Mouse (Mus musculus) midbrain, embryonic 15.5 days (tissue): ENCODE data around the gene Tfeb. TPM values are rescaled to one million over a fixed set of nuclear protein-coding genes. Genes with fewer than 3 reads are reported as not detected.

Source experiments
- ATAC-seq: fragments of 200-750 bp; cut with Nextera tagmentation; replicated peaks from 2 replicates; pipeline ENCODE4 v1.8.0; 2017; ENCODE audit warnings: moderate TSS enrichment
- H3K27ac ChIP-seq: fragments of 300-500 bp; sonication (generic); 2 replicates; pipeline ENCODE4 v1.5.1; 2015; ENCODE audit warnings: mild to moderate bottlenecking, inconsistent platforms
- H3K27me3 ChIP-seq: fragments of 300-500 bp; sonication (generic); replicated peaks from 2 replicates; pipeline ENCODE4 v1.6.1; 2015; ENCODE audit warnings: inconsistent platforms
- H3K36me3 ChIP-seq: fragments of 300-500 bp; sonication (generic); replicated peaks from 2 replicates; pipeline ENCODE4 v1.6.1; 2015; ENCODE audit warnings: inconsistent platforms
- H3K4me1 ChIP-seq: fragments of 300-500 bp; sonication (generic); 2 replicates; pipeline ENCODE4 v1.6.1; 2015; ENCODE audit warnings: inconsistent platforms
- H3K4me2 ChIP-seq: fragments of 300-500 bp; sonication (generic); 2 replicates; pipeline ENCODE4 v1.6.1; 2015; ENCODE audit warnings: inconsistent platforms, mild to moderate bottlenecking, moderate library complexity
- H3K4me3 ChIP-seq: fragments of 300-500 bp; sonication (generic); 2 replicates; pipeline ENCODE4 v1.5.1; 2015; ENCODE audit warnings: mild to moderate bottlenecking, inconsistent platforms
- H3K9ac ChIP-seq: fragments of 300-500 bp; sonication (generic); 2 replicates; pipeline ENCODE4 v1.6.1; 2015; ENCODE audit warnings: mild to moderate bottlenecking, inconsistent platforms
- H3K9me3 ChIP-seq: fragments of 300-500 bp; sonication (generic); 2 replicates; pipeline ENCODE4 v1.6.1; 2016; ENCODE audit warnings: inconsistent platforms
- WGBS: fragments of 180-500 bp; shearing (Covaris S2); methylation state at CpG from one replicate; pipeline ENCODE4 v1.1.7; 2015; ENCODE audit warnings: mixed read lengths; 5-methylcytosine and 5-hydroxymethylcytosine counted together
- polyA plus RNA-seq: library from polyadenylated mRNA; unstranded; fragments of >200 nt; fragmentation: Nextera tagmentation; extraction: Ambion mirVana; gene quantifications from 2 replicates; pipeline ENCODE4 v1.2.1, GENCODE M21; 2015

Tfeb gene
- polyA plus RNA-seq, 1 experiment from 2014 or later = 3.2 TPM

- no peak overlapping the region for H3K4me2 ChIP-seq
- H3K4me1 ChIP-seq = no peaks in the 10 kb centered on the region
- no peaks in the 10 kb centered on the region for H3K27me3 ChIP-seq
- WGBS = 86% methylated on average over 4 of the region's 4 CpGs
- H3K27ac ChIP-seq = no peak overlapping the region
- ATAC-seq = no peak
- no peaks in the 10 kb centered on the region for H3K9me3 ChIP-seq
- no peak overlapping the region for H3K9ac ChIP-seq
- H3K36me3 ChIP-seq = no peaks in the 10 kb centered on the region
- no peak overlapping the region for H3K4me3 ChIP-seq
Observed at GRCm38 (mm10) chr17:47721183-47721582, 15.6 kb upstream of the Tfeb start.

- ATAC-seq = no peak
- no peaks in the 10 kb centered on the region for H3K4me1 ChIP-seq
- H3K9ac ChIP-seq = no peak within 1 kb of the TSS
- H3K9me3 ChIP-seq = no peaks in the 10 kb centered on the region
- H3K4me3 ChIP-seq = no peak within 1 kb of the TSS
- H3K36me3 ChIP-seq = no peaks in the 10 kb centered on the region
- no peak within 1 kb of the TSS for H3K27ac ChIP-seq
- 83% methylated on average over 11 of the region's 11 CpGs for WGBS
- no peak within 1 kb of the TSS for H3K4me2 ChIP-seq
- H3K27me3 ChIP-seq = no peaks in the 10 kb centered on the region
Observed at GRCm38 (mm10) chr17:47726566-47726965, 10.3 kb upstream of the Tfeb start, which contains the start of gene Pgc. TSS of gene Pgc (plus strand) at chr17:47726842.

GRCm38 (mm10) chr17:47730633-47731575, 5.9 kb upstream of the Tfeb start:
- Histone ChIP-seq H3K27me3 (no peaks in the 10 kb centered on the region), H3K27ac (no peak overlapping the region), H3K36me3 (no peaks in the 10 kb centered on the region), H3K4me2 (no peak overlapping the region), H3K9me3 (no peaks in the 10 kb centered on the region), H3K4me1 (no peaks in the 10 kb centered on the region), H3K9ac (no peak overlapping the region), H3K4me3 (no peak overlapping the region)
- 49% methylated on average over 24 of the region's 24 CpGs for WGBS
- no peak for ATAC-seq

GRCm38 (mm10) chr17:47735553-47736100, 1.2 kb upstream of the Tfeb start:
- Histone ChIP-seq H3K4me2 (no peak overlapping the region), H3K27ac (no peak overlapping the region), H3K27me3 (peaks cover 27% of the 10 kb centered on the region), H3K36me3 (no peaks in the 10 kb centered on the region), H3K4me3 (no peak overlapping the region), H3K9ac (no peak overlapping the region), H3K4me1 (peaks cover 28% of the 10 kb centered on the region), H3K9me3 (no peaks in the 10 kb centered on the region)
- ATAC-seq = no peak
- WGBS = 77% methylated on average over 14 of the region's 14 CpGs

- peaks cover 27% of the 10 kb centered on the region for H3K27me3 ChIP-seq
- no peak overlapping the region for H3K27ac ChIP-seq
- H3K4me3 ChIP-seq = peak overlapping the region; percentile 56
- H3K9me3 ChIP-seq = no peaks in the 10 kb centered on the region
- H3K4me1 ChIP-seq = peaks cover 28% of the 10 kb centered on the region
- H3K4me2 ChIP-seq = peak overlapping the region; percentile 91
- no peaks in the 10 kb centered on the region for H3K36me3 ChIP-seq
- peak; percentile 79 for ATAC-seq
- peak overlapping the region; percentile 46 for H3K9ac ChIP-seq
- WGBS = 0% methylated on average over 29 of the region's 60 CpGs
Observed at GRCm38 (mm10) chr17:47737271-47738065, 638 bp downstream of the Tfeb start.

- peak; percentile 22 for ATAC-seq
- peak overlapping the region; percentile 46 for H3K9ac ChIP-seq
- under 1% methylated on average over 60 of the region's 61 CpGs for WGBS
Observed at GRCm38 (mm10) chr17:47738066-47738878, 1.4 kb downstream of the Tfeb start.

GRCm38 (mm10) chr17:47738879-47739798, 2.3 kb downstream of the Tfeb start:
- Histone ChIP-seq H3K36me3 (no peaks in the 10 kb centered on the region), H3K27me3 (peaks cover 27% of the 10 kb centered on the region), H3K9ac (no peak overlapping the region), H3K27ac (no peak overlapping the region), H3K4me2 (peak overlapping the region; percentile 91), H3K4me3 (peak overlapping the region; percentile 56), H3K9me3 (no peaks in the 10 kb centered on the region), H3K4me1 (peaks cover 28% of the 10 kb centered on the region)
- no peak for ATAC-seq
- 8% methylated on average over 20 of the region's 20 CpGs for WGBS

More at GRCm38 (mm10) chr17:47738066-47738878, 1.4 kb downstream of the Tfeb start:
- H3K4me3 ChIP-seq = peak overlapping the region; percentile 56
- H3K27ac ChIP-seq = no peak overlapping the region
- H3K4me2 ChIP-seq = peak overlapping the region; percentile 91
- no peaks in the 10 kb centered on the region for H3K36me3 ChIP-seq
- peaks cover 27% of the 10 kb centered on the region for H3K27me3 ChIP-seq
- peaks cover 28% of the 10 kb centered on the region for H3K4me1 ChIP-seq
- H3K9me3 ChIP-seq = no peaks in the 10 kb centered on the region

GRCm38 (mm10) chr17:47740186-47740585, 3.4 kb downstream of the Tfeb start:
- H3K4me3 ChIP-seq = no peak overlapping the region
- H3K36me3 ChIP-seq = no peaks in the 10 kb centered on the region
- no peak overlapping the region for H3K9ac ChIP-seq
- H3K27ac ChIP-seq = no peak overlapping the region
- no peak overlapping the region for H3K4me2 ChIP-seq
- no peak for ATAC-seq
- H3K9me3 ChIP-seq = 0 out of 2 replicates have a peak, but pooled peaks cover 2% of the 10 kb centered on the region
- H3K4me1 ChIP-seq = peaks cover 28% of the 10 kb centered on the region
- H3K27me3 ChIP-seq = peaks cover 27% of the 10 kb centered on the region
- whole genome bisulfite sequencing = 56% methylated on average over 2 of the region's 2 CpGs

GRCm38 (mm10) chr17:47742991-47743734, 6.3 kb downstream of the Tfeb start:
- 0 out of 2 replicates have a peak, but pooled peaks cover 2% of the 10 kb centered on the region for H3K9me3 ChIP-seq
- H3K4me3 ChIP-seq = no peak overlapping the region
- H3K27ac ChIP-seq = no peak overlapping the region
- ATAC-seq = no peak
- no peak overlapping the region for H3K4me2 ChIP-seq
- 56% methylated on average over 16 of the region's 16 CpGs for WGBS
- peaks cover 14% of the 10 kb centered on the region for H3K27me3 ChIP-seq
- peaks cover 15% of the 10 kb centered on the region for H3K4me1 ChIP-seq
- no peak overlapping the region for H3K9ac ChIP-seq
- H3K36me3 ChIP-seq = no peaks in the 10 kb centered on the region

- no peak overlapping the region for H3K4me2 ChIP-seq
- WGBS = 95% methylated on average over 14 of the region's 14 CpGs
- no peak overlapping the region for H3K4me3 ChIP-seq
- 0 out of 2 replicates have a peak, but pooled peaks cover 2% of the 10 kb centered on the region for H3K9me3 ChIP-seq
- peaks cover 6% of the 10 kb centered on the region for H3K4me1 ChIP-seq
- ATAC-seq = no peak
- no peaks in the 10 kb centered on the region for H3K36me3 ChIP-seq
- H3K9ac ChIP-seq = no peak overlapping the region
- peaks cover 6% of the 10 kb centered on the region for H3K27me3 ChIP-seq
- no peak overlapping the region for H3K27ac ChIP-seq
Observed at GRCm38 (mm10) chr17:47744086-47744485, 7.3 kb downstream of the Tfeb start.
